Mouse (Mus musculus): ENCODE measurements around the gene 5730596B20Rik. TPM values are rescaled to one million over a fixed set of nuclear protein-coding genes. Genes with fewer than 3 reads are reported as not detected.
A peak's percentile ranks its signal among the peaks of the same experiment; 100 is the strongest.

The 5730596B20Rik gene
- polyA plus RNA-seq, 1 experiment from 2014 or later = 3.0 TPM

- Histone ChIP-seq H3K9me3 (replicated peaks) (no peaks in the 10 kb centered on the region), H3K27ac (replicated peaks) (peak overlapping the region; percentile 91), H3K4me3 (replicated peaks) (peak overlapping the region; percentile 45), H3K9ac (replicated peaks) (peak overlapping the region; percentile 66), H3K4me2 (peak overlapping the region; percentile 86), H3K27me3 (replicated peaks) (no peaks in the 10 kb centered on the region), H3K36me3 (no peaks in the 10 kb centered on the region), H3K4me1 (peaks cover 94% of the 10 kb centered on the region)
- ATAC-seq (ENCODE audit: low FRiP score) = no peak
- 9% methylated on average over 17 of the region's 17 CpGs for WGBS
Measured at GRCm38 (mm10) chr6:52163366-52164031, 13.8 kb upstream of the 5730596B20Rik start.

DNA sequence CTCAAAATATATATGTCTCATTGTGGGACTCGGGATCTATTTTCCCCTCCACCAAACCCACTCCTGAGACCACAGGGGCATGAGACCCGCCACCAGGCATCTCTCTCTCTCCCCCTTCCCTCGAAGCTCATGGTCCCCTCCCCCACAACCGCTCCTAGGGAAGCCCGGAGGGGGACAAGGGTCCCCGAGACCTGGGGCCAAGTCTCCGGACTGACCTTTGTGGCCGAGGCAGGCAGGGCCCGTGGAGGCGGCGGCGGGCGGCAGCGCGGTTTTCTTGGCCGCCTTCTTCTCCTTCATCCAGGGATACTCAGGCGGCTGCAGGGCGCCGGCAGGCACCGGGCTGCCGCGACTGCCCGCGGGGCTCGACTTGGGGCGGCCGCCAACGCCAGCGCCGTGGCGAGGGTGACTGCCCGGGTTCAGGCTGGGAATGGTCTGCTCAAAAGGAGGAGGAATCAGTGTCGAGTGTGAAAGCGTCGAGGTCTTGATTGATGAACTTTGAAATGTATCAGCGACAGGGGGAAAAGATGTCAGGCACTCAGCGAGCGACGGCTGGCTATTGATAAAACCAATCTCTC is 13.2 kb upstream of the 5730596B20Rik start:
- Histone ChIP-seq H3K27ac (replicated peaks) (peak overlapping the region; percentile 91), H3K36me3 (no peaks in the 10 kb centered on the region), H3K4me1 (peaks cover 93% of the 10 kb centered on the region), H3K9me3 (replicated peaks) (no peaks in the 10 kb centered on the region), H3K4me3 (replicated peaks) (peak overlapping the region; percentile 45), H3K9ac (replicated peaks) (peak overlapping the region; percentile 66), H3K4me2 (peak overlapping the region; percentile 86), H3K27me3 (replicated peaks) (no peaks in the 10 kb centered on the region)
- no peak for ATAC-seq (ENCODE audit: low FRiP score)
- 2% methylated on average over 39 of the region's 39 CpGs for WGBS

DNA sequence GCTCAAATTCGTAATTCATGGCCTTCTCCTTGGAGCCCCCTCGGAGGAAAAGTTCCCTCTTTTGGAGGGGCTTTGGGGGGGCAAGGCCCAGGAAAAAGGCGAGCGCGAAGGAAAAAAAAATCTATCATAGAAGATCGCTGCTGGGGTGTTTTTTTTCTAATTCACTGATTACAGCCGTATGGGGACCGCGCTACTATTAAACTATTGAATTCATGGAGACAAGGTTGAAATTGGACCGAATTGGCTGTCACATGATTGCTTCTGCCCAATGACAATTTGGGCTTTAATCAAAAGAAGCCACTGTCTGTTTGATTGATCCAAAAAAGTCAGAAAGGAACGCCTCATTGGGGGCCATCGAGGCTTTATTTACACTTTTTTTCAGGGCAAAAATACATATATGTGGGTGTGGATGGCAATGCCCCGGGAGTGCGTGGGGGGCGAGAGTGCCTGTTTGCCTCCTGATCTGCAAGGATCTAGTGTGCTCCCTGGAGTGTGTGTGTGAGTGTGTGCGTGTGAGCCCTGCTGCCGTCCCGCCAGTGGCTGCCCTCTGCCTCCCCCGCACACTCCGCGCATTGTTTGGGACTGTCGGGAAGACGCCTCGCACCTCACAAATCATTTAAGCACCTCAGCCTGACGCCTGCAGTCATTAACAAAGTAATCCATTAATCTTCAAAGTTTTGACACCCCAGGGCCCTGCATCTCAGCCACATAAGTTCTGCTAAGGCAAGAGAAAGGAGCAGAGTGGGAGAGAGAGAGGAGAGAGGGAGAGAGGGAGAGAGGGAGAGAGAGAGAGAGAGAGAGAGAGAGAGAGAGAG is 12.5 kb upstream of the 5730596B20Rik start, which contains the start of gene Hoxa2:
TSS of gene Hoxa2 (minus strand) at position 206 of the 815 bp plus-strand sequence.
- H3K36me3 ChIP-seq = no peaks in the 10 kb centered on the region
- 2% methylated on average over 25 of the region's 25 CpGs for WGBS
- peak within 1 kb of the TSS; percentile 86 for H3K4me2 ChIP-seq
- peak within 1 kb of the TSS; percentile 91 for H3K27ac ChIP-seq (replicated peaks)
- H3K9me3 ChIP-seq (replicated peaks) = no peaks in the 10 kb centered on the region
- no peaks in the 10 kb centered on the region for H3K27me3 ChIP-seq (replicated peaks)
- ATAC-seq (ENCODE audit: low FRiP score) = peak; percentile 29; the same call in 1 of the 2 replicates
- peaks cover 92% of the 10 kb centered on the region for H3K4me1 ChIP-seq
- H3K9ac ChIP-seq (replicated peaks) = peak within 1 kb of the TSS; percentile 66
- peak within 1 kb of the TSS; percentile 45 for H3K4me3 ChIP-seq (replicated peaks)

- Histone ChIP-seq H3K27me3 (replicated peaks) (no peaks in the 10 kb centered on the region), H3K27ac (replicated peaks) (peak overlapping the region; percentile 91)
- 5% methylated on average over 27 of the region's 28 CpGs for WGBS
Measured at GRCm38 (mm10) chr6:52165441-52166370, 11.6 kb upstream of the 5730596B20Rik start.

GRCm38 (mm10) chr6:52166431-52167077 is 10.7 kb upstream of the 5730596B20Rik start:
- H3K27me3 ChIP-seq (replicated peaks) = no peaks in the 10 kb centered on the region
- 0 out of 2 replicates have a peak overlapping the region, but pooled peaks have one; percentile 12 for H3K4me3 ChIP-seq (replicated peaks)
- H3K36me3 ChIP-seq = no peaks in the 10 kb centered on the region
- peak overlapping the region; percentile 86 for H3K4me2 ChIP-seq
- peaks cover 94% of the 10 kb centered on the region for H3K4me1 ChIP-seq
- no peak for ATAC-seq (ENCODE audit: low FRiP score)
- H3K27ac ChIP-seq (replicated peaks) = peak overlapping the region; percentile 91
- 18% methylated on average over 4 of the region's 4 CpGs for WGBS
- peak overlapping the region; percentile 21 for H3K9ac ChIP-seq (replicated peaks)
- H3K9me3 ChIP-seq (replicated peaks) = no peaks in the 10 kb centered on the region

More at GRCm38 (mm10) chr6:52165441-52166370, 11.6 kb upstream of the 5730596B20Rik start:
- H3K4me1 ChIP-seq = peaks cover 92% of the 10 kb centered on the region
- no peaks in the 10 kb centered on the region for H3K36me3 ChIP-seq
- peak overlapping the region; percentile 45 for H3K4me3 ChIP-seq (replicated peaks)
- no peaks in the 10 kb centered on the region for H3K9me3 ChIP-seq (replicated peaks)
- H3K4me2 ChIP-seq = peak overlapping the region; percentile 86
- H3K9ac ChIP-seq (replicated peaks) = peak overlapping the region; percentile 66
- ATAC-seq (ENCODE audit: low FRiP score) = no peak

DNA sequence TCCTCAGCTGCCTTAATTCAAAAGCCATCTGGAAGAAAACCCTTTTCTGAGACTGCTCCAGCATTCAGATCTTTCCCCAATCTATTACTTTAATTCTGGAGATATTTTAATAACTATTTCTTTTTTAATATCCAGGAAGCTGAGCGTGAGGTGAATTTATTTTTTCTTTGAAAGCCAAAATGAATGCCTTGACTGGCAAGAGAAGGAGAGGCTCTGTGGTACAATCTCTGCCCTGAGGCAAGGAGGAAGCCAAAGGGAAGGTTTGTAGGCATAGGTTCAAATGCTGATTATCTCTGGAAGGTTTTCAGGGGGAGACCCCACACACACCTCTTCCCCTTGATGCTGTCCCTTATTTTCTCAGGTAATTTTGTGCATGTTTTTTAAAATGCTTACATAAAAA is 10.1 kb upstream of the 5730596B20Rik start:
- peak overlapping the region; percentile 86 for H3K4me2 ChIP-seq
- no peak for ATAC-seq (ENCODE audit: low FRiP score)
- H3K27me3 ChIP-seq (replicated peaks) = no peaks in the 10 kb centered on the region
- H3K4me3 ChIP-seq (replicated peaks) = no peak overlapping the region; the same call in 1 of the 2 replicates
- H3K27ac ChIP-seq (replicated peaks) = peak overlapping the region; percentile 91
- no peaks in the 10 kb centered on the region for H3K36me3 ChIP-seq
- 25% methylated on average over 1 of the region's 1 CpGs for WGBS
- peak overlapping the region; percentile 21 for H3K9ac ChIP-seq (replicated peaks)
- no peaks in the 10 kb centered on the region for H3K9me3 ChIP-seq (replicated peaks)
- peaks cover 94% of the 10 kb centered on the region for H3K4me1 ChIP-seq

- ATAC-seq (ENCODE audit: low FRiP score) = no peak
- H3K4me2 ChIP-seq = peak overlapping the region; percentile 86
- peak overlapping the region; percentile 21 for H3K9ac ChIP-seq (replicated peaks)
Measured at GRCm38 (mm10) chr6:52167736-52168161, 9.5 kb upstream of the 5730596B20Rik start.

DNA sequence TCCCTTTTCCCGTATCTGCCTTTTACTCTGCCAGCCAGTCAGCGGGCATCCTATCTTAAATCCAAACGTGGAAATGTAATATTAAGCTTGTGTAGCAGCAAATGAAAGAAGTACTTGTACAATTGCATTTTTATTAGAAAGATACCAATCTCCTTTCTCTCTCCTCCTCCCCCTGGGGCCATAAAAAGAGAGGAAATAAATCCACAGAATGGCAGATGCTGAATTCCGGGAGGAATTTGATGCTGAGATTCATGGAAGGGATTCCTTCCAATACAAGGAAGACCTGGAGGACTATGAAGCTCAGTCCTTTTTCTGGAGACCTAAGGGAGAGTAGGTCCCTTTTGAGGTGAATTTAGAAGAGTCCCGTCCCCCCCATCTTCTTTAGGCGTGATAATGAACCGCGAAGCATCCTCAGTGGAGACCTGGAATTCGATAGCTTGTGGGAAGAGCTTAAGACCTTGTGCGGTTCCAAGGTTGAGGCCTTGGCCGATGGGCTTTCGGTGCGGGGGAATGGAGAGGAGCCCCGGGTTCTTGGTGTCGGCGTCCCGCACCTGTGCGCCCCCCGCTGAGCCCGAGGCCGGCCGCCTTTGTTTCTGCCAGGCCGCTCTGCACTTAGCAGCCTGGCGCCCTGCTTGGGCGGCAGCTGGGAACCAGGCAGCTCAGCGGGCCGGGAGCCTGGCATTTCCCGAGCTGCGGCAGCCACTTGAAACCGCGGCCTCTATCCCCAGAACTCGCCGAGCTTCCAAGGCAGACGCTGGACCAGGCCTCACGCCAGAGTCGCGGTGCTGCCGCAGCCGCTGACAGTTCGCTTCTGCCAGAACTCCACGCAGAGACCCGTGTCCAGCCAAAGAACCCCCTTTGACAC is 8.9 kb upstream of the 5730596B20Rik start:
- H3K27ac ChIP-seq (replicated peaks) = peak overlapping the region; percentile 91
- H3K9me3 ChIP-seq (replicated peaks) = no peaks in the 10 kb centered on the region
- no peaks in the 10 kb centered on the region for H3K27me3 ChIP-seq (replicated peaks)
- peak overlapping the region; percentile 21 for H3K9ac ChIP-seq (replicated peaks)
- ATAC-seq (ENCODE audit: low FRiP score) = no peak
- 8% methylated on average over 42 of the region's 42 CpGs for WGBS
- no peaks in the 10 kb centered on the region for H3K36me3 ChIP-seq
- peaks cover 95% of the 10 kb centered on the region for H3K4me1 ChIP-seq
- peak overlapping the region; percentile 86 for H3K4me2 ChIP-seq
- peak overlapping the region; percentile 28 for H3K4me3 ChIP-seq (replicated peaks)

More at GRCm38 (mm10) chr6:52167736-52168161, 9.5 kb upstream of the 5730596B20Rik start:
- H3K4me1 ChIP-seq = peaks cover 96% of the 10 kb centered on the region
- H3K36me3 ChIP-seq = no peaks in the 10 kb centered on the region
- no peaks in the 10 kb centered on the region for H3K9me3 ChIP-seq (replicated peaks)
- 10% methylated on average over 14 of the region's 14 CpGs for WGBS
- no peaks in the 10 kb centered on the region for H3K27me3 ChIP-seq (replicated peaks)
- H3K27ac ChIP-seq (replicated peaks) = peak overlapping the region; percentile 91
- H3K4me3 ChIP-seq (replicated peaks) = peak overlapping the region; percentile 28

DNA sequence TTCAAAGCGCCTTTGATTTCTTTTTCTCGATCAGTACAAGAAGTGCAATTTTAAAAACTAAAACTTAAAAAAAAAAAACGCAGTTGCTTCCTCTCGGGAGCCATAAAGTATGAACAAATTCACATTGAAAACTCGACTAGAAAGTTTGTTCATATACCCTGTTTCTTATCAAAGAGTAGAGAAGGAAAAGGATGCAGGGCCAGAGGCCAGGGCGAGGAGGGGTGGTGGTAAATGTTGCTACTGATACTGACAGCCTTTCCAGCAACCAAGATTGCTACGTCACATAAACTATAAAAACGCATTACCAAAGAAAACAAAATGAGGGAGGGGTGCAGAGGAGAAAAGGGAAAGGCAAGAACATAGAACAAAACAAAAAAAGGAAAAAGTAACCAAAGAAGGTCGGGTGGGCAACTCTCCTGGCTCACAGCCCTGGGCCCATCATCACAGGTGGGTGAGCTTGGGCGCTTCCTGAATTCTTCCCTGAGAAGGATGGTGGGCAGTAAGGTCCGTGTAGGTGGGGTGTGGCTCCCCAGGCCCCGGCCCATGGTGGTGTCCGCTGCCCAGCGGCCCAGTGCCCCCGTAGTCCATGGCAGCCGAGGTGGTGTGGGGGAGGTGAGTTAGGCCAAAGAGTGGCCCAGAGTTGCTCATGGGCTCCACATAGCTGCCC is 7.7 kb upstream of the 5730596B20Rik start:
- peak overlapping the region; percentile 94 for H3K27ac ChIP-seq (replicated peaks)
- ATAC-seq (ENCODE audit: low FRiP score) = no peak
- no peaks in the 10 kb centered on the region for H3K36me3 ChIP-seq
- 15% methylated on average over 16 of the region's 16 CpGs for WGBS
- peak overlapping the region; percentile 1; the same call in 1 of the 2 replicates for H3K4me3 ChIP-seq (replicated peaks)
- H3K9me3 ChIP-seq (replicated peaks) = no peaks in the 10 kb centered on the region
- peak overlapping the region; percentile 68 for H3K4me2 ChIP-seq
- peaks cover 88% of the 10 kb centered on the region for H3K4me1 ChIP-seq
- H3K9ac ChIP-seq (replicated peaks) = peak overlapping the region; percentile 34
- no peaks in the 10 kb centered on the region for H3K27me3 ChIP-seq (replicated peaks)
